Mouse (Mus musculus): Measurements from ENCODE around the gene Abcc3.
"Not testable (repeated sequence)": the region's sequence is repeated elsewhere in the genome, so short reads cannot be mapped to it uniquely, and the experiment has no call there.

The Abcc3 gene

DNA sequence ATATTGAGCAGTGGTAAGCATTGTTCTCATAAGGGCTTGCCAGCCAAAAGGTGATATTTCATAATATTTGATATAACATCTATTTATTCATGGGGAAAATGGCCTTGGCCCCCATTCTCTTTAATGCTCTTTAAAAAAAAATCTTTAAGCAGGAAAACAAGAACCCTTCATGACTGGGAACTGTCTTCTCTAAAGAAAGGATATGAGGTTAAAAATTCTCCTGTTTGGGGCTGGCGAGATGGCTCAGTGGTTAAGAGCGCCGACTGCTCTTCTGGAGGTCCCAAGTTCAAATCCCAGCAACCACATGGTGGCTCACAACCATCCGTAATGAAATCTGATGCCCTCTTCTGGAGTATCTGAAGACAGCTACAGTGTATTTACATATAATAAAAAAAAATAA lies 9.2 kb upstream of the Abcc3 start:
- DNase-seq: not testable (repeated sequence)

DNA sequence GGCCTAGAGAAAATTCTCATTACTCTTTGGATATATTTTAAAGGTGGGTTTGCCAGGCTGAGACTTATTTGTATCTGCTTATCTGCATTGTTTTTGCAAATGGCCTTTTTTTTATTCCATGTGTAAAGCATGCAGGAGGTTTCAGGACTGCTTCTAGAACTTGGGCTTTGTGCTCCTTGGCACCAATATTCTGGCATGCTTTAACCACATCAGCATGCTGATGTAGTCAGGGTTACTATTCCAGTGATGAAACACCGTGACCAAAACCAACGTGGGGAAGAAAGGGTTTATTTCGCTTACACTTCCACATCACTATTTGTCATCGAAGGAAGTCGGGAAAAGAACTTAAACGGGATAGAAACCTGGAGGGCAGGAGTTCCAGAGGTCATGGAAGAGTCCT lies 8.2 kb upstream of the Abcc3 start:
- no peak for DNase-seq

DNA sequence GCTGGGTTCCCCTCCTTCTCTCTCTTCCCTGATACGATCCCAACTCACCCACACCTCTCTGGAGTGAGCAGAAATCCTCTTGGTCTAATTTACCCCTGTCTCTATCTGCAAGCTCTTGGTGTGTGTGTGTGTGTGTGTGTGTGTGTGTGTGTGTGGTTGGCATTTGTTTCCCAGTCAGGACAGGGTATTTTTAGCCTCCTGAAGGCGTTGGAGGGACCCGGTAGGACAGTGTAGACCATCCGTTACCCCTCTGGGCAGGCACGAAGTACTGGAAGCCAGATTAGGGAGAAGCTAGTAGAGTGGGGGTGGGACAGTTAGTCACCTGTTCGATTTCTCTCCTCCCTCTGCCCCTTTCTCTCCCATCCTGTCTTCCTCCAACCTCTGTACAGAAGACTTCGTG lies 1.3 kb upstream of the Abcc3 start:
- no peak for DNase-seq

DNA sequence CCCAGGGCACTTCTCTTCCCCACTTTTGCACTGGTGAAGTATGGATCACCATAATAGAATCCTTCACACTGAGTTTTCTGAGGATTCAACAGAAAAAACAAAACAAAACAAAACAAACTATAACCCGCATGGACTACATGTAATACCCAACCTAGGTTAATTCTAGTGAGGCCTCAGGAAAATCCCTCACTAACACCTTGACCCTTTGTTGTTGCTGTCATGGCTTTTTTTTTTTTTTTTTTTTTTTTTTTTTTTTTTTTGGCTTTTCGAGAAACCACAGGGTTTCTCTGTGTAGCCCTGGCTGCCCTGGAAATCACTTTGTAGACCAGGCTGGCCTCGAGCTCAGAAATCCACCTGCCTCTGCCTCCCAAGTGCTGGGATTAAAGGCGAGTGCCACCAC lies 693 bp upstream of the Abcc3 start:
- DNase-seq: not testable (repeated sequence)

DNA sequence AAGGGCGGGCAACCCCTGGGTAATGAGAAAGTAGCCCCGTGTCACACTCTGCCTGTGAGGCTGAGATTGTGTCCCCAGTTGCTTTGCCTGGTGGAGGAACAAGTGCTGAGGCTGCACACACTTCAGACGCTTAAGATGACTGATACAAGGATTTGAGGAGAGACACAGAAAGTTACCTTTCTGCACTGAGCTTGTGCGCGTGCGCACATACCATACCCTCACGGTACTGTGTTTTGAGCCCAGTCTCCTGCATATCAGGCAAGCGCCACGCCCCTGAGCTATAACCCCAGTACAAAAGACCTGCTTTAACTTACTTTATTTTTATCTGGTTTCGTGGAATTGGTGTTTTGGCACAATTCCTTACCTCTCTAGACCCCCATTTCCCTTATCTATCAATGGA lies 1.1 kb downstream of the Abcc3 start:
- DNase-seq: no peak

DNA sequence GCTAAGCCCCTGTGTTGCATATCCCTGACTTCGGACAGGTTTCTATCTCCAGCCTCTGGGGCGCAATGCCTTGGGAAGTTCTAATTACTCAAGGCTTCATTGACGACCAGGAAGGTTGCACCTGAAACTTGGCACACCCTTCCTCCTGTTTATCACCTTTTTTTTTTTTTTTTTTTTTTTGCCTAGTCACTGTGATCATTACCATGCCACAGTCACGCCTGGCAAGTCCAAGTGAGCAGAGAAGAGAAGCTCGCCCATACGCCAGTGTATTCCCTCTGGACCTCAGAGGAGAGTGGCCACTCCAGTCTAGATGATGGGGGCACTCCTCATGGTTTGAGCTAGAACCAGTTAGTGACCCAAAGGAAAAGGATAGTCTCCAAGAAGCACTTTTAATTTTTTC lies 2.0 kb downstream of the Abcc3 start:
- no peak for DNase-seq

DNA sequence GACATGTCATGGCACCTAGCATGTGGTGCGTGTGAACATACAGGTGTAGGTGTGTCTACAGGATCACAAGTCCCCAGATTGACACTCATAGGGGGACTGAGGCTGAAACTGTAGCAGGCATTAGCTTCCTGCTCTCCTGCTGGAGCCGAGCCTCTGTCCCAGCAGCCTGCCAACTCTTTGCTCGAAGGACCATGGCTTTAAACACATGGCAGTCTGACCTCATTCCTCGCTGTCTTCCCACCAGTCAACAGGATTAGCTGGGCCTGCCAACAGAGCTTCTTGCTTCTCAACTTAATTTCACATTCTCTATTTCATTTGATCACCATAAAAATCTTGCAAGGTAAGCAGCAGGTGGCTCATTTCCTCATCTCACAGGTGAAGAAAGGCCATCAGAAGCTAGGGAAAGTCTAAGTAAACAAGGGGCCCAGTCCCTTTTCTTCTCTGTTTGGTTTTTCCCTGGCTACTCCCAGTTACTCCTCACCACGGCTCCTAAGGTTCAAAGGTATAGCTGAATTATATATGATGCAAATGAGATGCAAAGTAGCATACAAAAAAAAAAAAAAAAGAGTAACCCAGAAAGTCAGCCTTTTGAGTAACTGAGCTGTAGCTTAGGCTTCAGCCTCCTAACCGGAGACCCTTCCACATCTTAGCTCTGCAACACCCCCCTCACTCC lies 2.9 kb downstream of the Abcc3 start:
- DNase-seq: no peak

DNA sequence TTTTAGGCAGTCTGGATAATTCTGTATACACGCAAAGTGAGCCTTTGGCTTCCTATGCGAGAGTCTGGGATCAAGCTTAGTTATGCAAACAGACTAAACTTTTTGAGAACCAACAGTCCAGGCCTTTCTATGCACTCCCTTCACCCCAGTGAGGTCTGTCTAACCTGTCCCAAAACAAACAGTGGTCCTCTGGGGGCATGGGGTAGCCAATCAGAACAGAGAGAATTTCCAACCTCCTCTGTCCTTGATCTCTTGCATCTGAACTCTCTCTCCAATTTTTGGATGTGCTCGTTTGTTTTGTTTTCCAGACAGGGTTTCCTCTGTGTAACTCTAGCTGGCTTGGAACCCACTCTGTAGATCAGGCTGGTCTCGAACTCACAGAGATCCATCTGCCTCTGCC lies 3.8 kb downstream of the Abcc3 start:
- DNase-seq: no peak

DNA sequence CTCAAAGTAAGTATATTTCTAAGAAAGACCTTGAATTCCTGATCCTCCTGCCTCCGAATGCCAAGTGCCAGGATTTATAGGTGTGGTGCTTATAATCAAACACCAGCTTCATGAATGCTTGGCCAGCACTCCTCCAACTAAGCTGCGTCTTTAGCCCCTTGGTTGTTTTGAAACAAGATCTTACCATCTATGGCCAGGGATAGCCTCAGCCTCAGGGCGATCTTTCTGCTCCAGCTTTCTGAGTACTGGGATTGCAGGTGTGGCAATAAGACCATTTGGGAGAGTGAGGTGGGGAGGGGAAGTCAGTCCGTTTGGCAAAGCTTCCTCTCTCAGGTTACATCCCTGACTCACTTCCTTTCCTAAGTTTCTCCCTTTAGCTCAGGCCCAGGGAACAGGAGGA lies 5.0 kb downstream of the Abcc3 start:
- no peak for DNase-seq

DNA sequence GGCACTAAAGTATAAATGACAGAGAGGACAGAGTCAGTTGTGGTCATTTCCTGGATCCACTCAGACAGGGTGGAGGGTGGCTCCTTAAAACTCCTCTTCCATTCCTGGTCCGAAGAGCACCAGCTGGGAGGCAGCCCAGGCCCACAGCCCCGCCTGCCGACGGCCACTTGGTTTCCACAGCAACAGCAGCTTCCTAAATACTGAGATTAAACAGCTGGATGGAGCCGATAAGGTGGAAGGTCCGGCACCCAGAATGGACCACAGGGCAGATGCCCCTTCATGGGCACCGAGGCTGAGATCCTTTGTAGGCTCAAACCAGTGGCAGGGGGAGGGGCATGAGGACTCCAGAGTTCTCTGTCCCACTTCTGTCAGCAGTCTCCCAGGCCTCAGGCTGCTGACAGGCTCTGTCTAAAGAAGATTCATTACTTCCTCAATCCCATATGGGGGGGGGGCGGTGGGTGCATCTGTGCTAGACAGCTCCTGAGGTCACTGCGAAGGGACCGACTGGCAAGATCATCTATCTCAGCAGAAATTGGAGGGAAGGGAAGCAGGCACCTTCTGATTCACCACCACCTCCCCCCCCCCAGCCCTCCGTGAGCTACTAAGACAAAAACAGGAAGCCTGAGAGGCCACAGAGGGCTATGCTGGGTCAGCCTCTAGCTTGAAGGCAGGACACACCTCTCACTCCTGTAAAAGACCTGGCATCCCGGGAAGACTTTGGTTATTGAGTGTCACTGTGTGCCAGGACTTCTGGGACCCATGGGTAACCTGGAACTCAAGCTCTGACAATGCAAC lies 6.6 kb downstream of the Abcc3 start:
- peak; percentile 67 for DNase-seq

DNA sequence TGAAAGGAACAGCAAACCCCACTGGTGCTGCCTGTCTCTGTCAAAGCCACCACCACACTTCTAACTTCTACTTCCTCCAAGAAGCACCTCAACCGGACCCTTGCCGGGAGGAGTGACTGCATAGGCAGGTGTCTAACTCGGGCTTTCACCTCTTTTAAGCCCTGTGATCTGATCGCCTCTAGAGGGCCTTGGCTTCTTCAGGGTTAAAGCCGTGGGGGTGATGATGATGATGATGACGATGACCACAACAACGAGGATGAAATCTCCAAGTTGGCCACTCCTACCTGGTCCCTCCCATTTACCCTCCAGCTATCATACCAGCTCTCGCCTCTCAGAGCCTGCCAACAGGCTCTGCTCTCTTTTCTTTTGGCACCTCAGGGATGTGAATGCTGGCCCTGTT lies 13.1 kb downstream of the Abcc3 start:
- no peak for DNase-seq

DNA sequence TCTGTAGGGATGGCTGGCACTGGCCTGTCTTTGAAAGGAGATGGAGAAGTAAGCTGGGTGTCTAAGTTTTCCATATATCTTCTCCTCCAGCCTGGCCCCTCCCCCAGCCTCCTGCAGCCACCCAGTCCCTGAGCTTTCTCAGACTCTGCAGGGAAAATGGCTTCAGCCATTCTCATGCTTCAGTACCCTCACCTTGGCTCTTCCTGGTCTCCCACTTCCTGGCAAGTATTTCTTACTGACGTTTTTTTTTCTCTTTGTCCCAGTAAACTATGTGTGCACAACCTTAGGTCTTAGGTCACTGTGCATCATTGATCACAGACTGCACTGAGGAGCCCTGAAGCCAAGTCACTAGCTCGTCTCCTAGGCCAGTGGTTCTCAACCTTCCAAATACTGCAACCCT lies 13.7 kb downstream of the Abcc3 start:
- DNase-seq: no peak

DNA sequence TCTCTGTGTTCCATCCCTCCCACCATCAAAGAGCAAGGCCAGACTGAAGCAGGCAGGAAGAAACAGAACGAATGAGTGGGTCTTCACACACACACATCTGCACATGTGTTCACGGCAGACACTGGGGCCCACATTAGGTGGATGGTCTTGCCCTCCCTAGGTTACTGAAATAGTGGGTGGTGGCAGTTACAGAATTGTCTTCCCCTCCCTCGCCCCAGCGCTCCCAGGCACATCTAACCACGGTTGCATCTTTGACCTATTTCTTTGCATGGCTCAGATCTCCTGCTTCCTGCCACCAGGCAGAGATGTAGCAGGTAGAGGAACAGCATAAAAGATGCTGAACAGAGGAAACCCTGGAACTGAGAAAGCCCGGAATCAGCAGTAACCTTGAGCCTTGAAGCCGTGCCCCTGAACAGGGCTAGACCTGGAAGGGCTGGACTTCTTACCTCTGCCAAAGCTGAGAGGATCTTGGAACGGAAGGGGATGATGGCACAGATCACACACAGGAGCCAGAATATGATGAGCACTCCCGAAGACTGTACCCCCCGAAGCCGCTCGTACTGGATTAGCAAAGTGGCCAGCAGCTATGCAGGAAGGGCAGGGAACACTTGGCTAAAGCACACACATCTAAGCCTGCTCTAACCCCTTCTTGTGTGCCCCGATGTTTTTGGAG lies 18.4 kb downstream of the Abcc3 start:
- DNase-seq: no peak

DNA sequence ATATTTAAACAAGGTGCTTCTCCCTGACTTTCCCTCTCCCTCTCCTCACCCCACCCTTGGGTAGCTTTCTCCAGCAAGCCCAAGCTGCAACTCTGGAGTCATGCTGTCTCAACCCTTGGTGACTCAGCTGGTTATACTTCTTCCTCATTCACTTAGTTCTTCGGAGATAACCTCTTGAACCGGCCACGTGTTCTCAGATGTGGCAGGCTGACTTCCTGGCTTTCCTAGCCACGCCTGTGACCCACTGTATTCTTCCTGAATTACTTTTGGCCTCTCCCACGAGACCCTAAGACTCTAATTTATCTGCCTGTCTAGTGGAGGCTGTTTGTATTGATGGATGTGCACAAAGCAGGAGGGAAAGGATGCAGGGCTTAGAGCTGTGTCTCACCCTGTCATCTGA lies 22.0 kb downstream of the Abcc3 start:
- peak; percentile 15 for DNase-seq

DNA sequence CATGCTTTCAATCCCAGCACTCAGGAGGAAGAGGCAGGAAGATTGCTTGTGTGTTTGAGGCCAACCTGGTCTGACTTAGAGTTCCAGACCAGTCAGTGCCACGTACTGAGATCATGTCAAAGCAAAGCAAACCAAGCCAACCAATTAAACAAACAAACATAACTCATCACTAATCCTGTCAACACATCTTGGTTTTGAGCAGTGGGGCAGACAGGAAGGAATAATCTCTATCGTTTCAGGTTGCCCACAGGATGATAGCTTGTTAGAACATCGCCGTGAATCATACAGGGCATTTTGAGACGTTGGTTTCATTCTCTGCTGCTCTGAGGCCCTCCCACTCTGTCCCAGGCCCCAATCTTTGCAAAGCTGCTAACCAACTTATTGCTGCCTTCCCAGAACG lies 22.8 kb downstream of the Abcc3 start:
- DNase-seq: no peak

DNA sequence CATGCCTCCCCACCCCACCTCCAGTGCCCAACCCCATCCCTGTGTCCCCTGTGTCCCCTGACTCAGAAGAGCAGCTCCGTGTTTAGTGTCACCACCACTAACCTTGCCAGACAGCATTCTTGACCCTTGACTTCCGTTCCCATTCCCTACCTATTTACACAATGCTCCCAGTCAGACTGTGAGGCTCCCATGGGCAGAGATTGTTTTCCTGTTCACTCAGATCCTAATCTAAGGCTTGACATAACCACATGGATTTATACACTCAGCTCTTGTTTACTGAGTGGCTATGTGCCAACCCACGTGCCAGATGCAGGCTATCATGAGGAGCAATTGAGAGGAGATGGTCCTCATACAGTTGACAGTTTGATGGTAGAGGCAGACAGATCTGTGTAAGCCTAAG lies 27.5 kb downstream of the Abcc3 start:
- DNase-seq: no peak

DNA sequence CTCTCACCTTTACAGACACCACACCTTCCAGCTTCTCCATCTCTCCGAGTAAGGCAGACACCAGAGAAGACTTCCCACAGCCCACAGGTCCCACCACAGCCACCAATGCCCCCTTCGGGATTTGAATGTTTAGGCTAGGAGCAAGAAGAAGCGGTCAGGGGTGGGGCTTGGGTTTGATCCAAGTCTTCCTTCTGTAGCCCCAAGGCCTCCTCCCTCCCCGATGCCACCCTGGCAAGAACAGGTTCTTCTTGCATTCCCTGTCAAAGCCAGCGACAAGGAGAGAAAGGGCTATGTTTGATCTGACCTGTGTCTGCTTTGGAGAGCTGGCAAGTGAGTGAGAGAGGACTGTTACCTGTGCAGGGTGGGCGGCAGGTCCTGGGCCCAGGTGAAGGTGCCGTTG lies 29.1 kb downstream of the Abcc3 start:
- DNase-seq: no peak

DNA sequence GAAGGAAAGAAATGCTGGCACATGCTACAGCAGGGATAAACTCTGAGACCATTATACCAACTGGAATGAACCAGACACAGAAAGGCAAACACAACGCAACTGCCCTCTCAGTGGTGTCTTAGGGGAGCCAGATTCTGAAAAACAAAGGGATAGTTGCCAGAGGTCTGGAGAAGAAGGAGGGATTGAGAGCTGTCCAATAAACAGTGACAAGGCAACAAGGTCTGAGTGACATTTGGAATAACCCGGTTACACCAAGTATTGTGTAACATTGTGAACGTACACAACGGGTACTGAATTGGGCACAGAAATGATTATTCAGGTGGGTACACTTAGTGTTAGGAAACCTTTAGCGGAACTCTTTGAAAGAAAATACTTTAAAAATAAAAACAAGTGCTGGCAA lies 30.7 kb downstream of the Abcc3 start:
- DNase-seq: no peak

DNA sequence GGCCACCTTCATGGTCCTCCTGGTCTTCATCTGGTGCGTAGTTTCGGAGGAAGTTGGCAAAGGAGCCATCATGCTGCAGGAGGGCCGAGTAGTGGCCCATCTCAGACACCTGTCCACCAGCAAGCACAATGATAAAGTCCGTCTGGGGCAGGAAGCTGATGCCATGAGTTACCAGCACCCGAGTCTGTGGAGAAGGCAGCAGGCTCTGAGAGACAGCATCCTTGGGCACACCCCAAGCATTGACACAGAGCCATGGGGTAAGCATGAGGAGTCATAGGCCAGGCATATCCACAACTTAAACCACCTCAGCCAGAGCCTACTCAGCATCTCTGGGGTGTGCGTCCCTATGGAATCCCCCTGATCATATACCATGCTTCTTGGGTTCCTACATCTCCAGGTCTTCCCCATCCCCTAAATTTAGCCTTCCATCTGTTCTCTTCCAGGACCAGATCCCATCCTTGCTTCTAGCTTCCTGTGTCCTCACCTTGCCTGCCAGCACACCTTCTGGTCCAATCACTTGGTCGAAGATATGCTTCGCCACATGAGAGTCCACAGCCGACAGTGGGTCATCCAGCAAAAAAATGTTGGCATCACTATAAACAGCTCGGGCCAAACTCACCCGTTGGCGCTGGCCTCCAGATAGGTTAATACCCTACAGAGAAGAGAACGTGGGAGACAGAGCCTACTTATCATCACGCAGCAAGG lies 31.5 kb downstream of the Abcc3 start:
- no peak for DNase-seq

DNA sequence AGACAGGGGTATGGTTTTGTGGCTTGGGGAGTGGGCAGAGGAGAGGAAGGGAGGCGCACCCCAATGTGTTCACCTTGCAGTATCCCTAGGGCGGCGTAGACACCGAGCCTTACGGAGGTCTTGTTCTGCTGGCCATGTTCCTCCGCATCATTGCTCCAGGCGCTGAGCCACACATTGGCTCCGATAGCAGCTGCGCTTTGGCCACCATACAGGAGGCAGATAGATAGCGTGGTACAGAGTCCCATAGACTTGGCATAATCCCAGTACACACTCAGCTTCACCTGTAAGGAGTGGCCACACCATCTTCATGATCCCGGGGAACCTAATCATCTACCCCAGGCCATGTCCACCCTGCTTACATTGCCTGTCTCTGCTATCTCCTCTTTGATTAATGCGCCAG lies 33.6 kb downstream of the Abcc3 start:
- no peak for DNase-seq

DNA sequence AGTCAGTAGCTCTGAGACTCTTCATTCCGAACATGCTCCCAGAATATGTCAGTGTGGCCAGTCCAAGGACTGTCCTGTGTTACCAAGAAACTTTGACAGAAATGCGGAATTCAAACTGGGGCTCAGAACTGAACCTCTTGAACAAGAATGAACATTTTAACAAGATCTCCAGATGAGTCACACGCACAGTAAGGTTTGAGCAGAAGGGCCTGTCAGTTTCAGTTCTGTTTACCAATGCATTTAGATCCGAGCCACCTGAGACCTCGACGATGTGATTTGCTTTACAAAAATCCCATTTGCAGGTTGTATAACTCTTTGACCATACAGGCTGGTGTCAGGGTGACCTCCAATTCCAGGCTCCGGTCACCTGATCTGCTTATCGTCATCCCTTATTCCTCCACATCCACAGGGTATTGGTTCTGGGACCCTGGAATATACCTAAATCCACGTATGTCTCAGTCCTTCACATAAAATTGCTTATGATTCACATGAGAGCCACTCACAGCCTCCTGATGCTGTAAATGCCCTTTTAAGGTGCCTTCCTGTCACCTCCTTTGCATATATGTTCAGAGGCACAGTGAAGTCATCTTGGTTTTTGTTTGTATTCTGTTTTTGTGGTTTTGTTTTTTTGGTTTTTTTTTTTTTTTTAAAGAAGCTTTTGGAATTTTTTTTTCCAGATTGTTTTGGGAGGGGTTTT lies 37.1 kb downstream of the Abcc3 start:
- DNase-seq: no peak

DNA sequence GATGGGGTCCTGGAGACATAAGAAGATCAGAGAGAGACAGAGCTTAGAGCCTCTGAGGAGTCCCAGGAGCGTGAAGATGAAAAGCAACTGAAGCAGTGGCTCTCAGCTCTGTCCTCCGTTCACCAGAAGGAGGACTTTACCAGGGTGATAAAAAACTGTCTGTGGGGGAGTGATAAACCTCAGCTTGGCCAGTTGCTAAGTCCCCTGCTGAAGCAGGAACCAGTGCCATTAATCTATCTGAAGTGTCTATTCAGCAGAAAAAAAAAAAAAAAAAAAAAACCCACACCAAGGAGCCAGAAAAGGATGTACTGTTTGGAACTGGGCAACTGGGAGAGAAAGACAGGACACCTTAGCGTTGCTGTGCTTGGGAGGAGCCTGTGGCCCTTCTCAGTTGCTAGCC lies 41.7 kb downstream of the Abcc3 start:
- no peak for DNase-seq

DNA sequence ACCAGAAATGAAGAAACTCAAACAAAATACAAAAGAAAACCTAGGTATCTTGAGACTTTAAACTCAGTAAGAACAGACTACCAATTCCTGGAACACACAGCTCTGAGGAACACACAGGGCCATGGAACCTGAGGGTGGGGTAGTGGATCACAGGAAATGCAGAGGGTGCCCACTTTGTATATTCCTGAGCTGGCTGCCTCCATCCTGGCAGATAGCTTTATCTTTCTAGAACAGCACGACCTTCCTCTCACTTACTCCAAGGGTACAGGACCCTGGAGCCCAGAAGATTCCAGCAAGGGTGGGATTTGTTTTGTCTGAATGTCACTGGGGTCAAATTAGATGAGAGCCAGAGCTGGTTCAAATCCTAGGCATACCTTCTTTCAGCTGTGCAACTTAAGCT lies 42.5 kb downstream of the Abcc3 start:
- DNase-seq: no peak

Measured in embryo, embryonic 11 days (tissue).